10 mouse cellular contexts compared by ENCODE assay signal in genomic region chr7:44614041-44614688, GRCm38 (mm10). TPM values are rescaled to one million over a fixed set of nuclear protein-coding genes. Genes with fewer than 3 reads are reported as not detected.
DNase-seq lines count a peak whose midpoint lies in the region; ATAC-seq and TF ChIP-seq lines count a peak whose summit lies in the region.
"Had no signal": no experiment of that assay in that cellular context is flagged by ENCODE, and none has a peak within 500 bp of the region (broad histone marks: within the 10 kb centered on the region; RNA-seq: fewer than 3 reads in every experiment).

No protein-coding gene starts in this region.

- no peaks in the 10 kb centered on the region for H3K27me3 ChIP-seq in hindbrain, postnatal 0 days (ENCODE audit: insufficient read depth, low read length)
- H3K27me3 ChIP-seq in midbrain, embryonic 13.5 days: peaks cover 26% of the 10 kb centered on the region

- no peak overlapping the region for H3K9ac ChIP-seq in hindbrain, postnatal 0 days (replicated peaks; ENCODE audit: low read length)
- no peak overlapping the region for H3K9ac ChIP-seq in midbrain, embryonic 13.5 days (replicated peaks)

- no peaks in the 10 kb centered on the region for H3K4me1 ChIP-seq in hindbrain, postnatal 0 days (ENCODE audit: insufficient read depth, low read length)
- H3K4me1 ChIP-seq in midbrain, embryonic 13.5 days (replicated peaks): 0 out of 2 replicates have a peak, but pooled peaks cover 3% of the 10 kb centered on the region

- H3K4me2 ChIP-seq in hindbrain, postnatal 0 days (ENCODE audit: low read depth, low read length): peak overlapping the region; percentile 21; the same call in 1 of the 2 replicates
- H3K4me2 ChIP-seq in midbrain, embryonic 13.5 days (replicated peaks): peak overlapping the region; percentile 15; the same call in 1 of the 2 replicates

- no peaks in the 10 kb centered on the region for H3K9me3 ChIP-seq in hindbrain, postnatal 0 days (ENCODE audit: low read length)
- no peaks in the 10 kb centered on the region for H3K9me3 ChIP-seq in midbrain, embryonic 13.5 days

- H3K27ac ChIP-seq in hindbrain, postnatal 0 days: no peak overlapping the region
- no peak overlapping the region for H3K27ac ChIP-seq in midbrain, embryonic 13.5 days

- no peak for ATAC-seq in hindbrain, postnatal 0 days
- 0 out of 2 replicates have a peak, but pooled peaks have one; percentile 20 for ATAC-seq in midbrain, embryonic 13.5 days

- WGBS in hindbrain, postnatal 0 days: 12% methylated on average over 20 of the region's 20 CpGs
- WGBS in midbrain, embryonic 13.5 days: 9% methylated on average over 20 of the region's 20 CpGs

- H3K4me3 ChIP-seq in hindbrain, postnatal 0 days (ENCODE audit: low read length): peak overlapping the region; percentile 15
- no peak overlapping the region for H3K4me3 ChIP-seq in midbrain, embryonic 13.5 days (replicated peaks)

- H3K36me3 ChIP-seq in hindbrain, postnatal 0 days (ENCODE audit: insufficient read depth, low read length): no peaks in the 10 kb centered on the region
- H3K36me3 ChIP-seq in midbrain, embryonic 13.5 days: no peaks in the 10 kb centered on the region

- peak; percentile 67 for DNase-seq in cerebellum, adult 9-11 months
- DNase-seq in cerebellum, adult 11 months: no peak
- DNase-seq in embryo, embryonic 10 days (ENCODE audit: low spot score): peak; percentile 58
- DNase-seq in hindbrain, postnatal 0 days (ENCODE audit: low spot score): no peak
- no peak for DNase-seq in thymus, postnatal 36 days
- no peak for DNase-seq in layer of hippocampus, adult 18-20 months (ENCODE audit: low spot score in 2 of 2)
- no peak for DNase-seq in right cerebral cortex, postnatal 4 days
- DNase-seq: cerebellum, adult 8-10 months had no signal

- no peak for TF ChIP-seq CTCF in hindbrain, postnatal 0 days (IDR thresholded peaks at IDR 0.05; ENCODE audit: low read depth)

RNA-seq across cellular contexts. Expression of gene Kcnc3, which starts 23.7 kb away (rescaled TPM):
- 24.7 and 37.0 TPM in 2 replicates for total RNA-seq in hindbrain, postnatal 0 days (2014; rRNA removed)
- polyA plus RNA-seq in hindbrain, postnatal 0 days (2015; fragmentation: Nextera tagmentation; extraction: Ambion mirVana): 8.0 and 8.2 TPM in 2 replicates
- polyA plus RNA-seq in midbrain, embryonic 13.5 days (2015; fragmentation: Nextera tagmentation; extraction: Ambion mirVana): 3.7 and 4.4 TPM in 2 replicates
- 100 to 1,000 TPM; 164 to 170 TPM for total RNA-seq in layer of hippocampus, adult 18-20 months (2021)
- total RNA-seq: hematopoietic stem cell, adult 5-6 weeks had no signal

RNA-seq across cellular contexts. Expression of gene Napsa, which starts 42.0 kb away (rescaled TPM):
- total RNA-seq in hindbrain, postnatal 0 days (2014; rRNA removed): 0.90 TPM in 1 of 2 replicates, not detected in the other
- 0.26 and 0.69 TPM in 2 replicates for polyA plus RNA-seq in hindbrain, postnatal 0 days (2015; fragmentation: Nextera tagmentation; extraction: Ambion mirVana)
- 0.64 and 1.3 TPM in 2 replicates for polyA plus RNA-seq in midbrain, embryonic 13.5 days (2015; fragmentation: Nextera tagmentation; extraction: Ambion mirVana)
- not detected for total RNA-seq in layer of hippocampus, adult 18-20 months (2021)

RNA-seq across cellular contexts. Expression of gene Myh14, which starts 56.5 kb away (rescaled TPM):
- total RNA-seq in hindbrain, postnatal 0 days (2014; rRNA removed): 9.7 and 10.9 TPM in 2 replicates
- 9.3 and 10.6 TPM in 2 replicates for polyA plus RNA-seq in hindbrain, postnatal 0 days (2015; fragmentation: Nextera tagmentation; extraction: Ambion mirVana)
- polyA plus RNA-seq in midbrain, embryonic 13.5 days (2015; fragmentation: Nextera tagmentation; extraction: Ambion mirVana): 0.84 and 1.2 TPM in 2 replicates
- total RNA-seq in layer of hippocampus, adult 18-20 months (2021): 10 to 100 TPM; 31.4 to 33.4 TPM

Comparison
In these comparisons a context has a peak if more than half of its experiments do, and no peak if none do; other contexts are left out.
1. DNase-seq: peak in cerebellum, adult 9-11 months (single experiment) and embryo, embryonic 10 days (single experiment); none in cerebellum, adult 11 months (single experiment), hindbrain, postnatal 0 days (single experiment), thymus, postnatal 36 days (0 of 2), layer of hippocampus, adult 18-20 months (0 of 2) and right cerebral cortex, postnatal 4 days (single experiment).